Mouse (Mus musculus) gastrocnemius, postnatal 14 days (tissue): Measurements from ENCODE around the gene 1700015F17Rik. TPM values are rescaled to one million over a fixed set of nuclear protein-coding genes. Genes with fewer than 3 reads are reported as not detected.

Experiments
- DNase-seq: peaks from one replicate; pipeline ENCODE4 v3.0.0; 2021; ENCODE audit warnings: mixed read lengths
- intact Hi-C: fragments of 180-260 bp; cut with DNase I; formaldehyde crosslinking; loops from one replicate; pipeline ENCODE4 v1.15.1; 2025; ENCODE audit warnings: low total_unique reads
- long read RNA-seq, 2 experiments: library from polyadenylated mRNA; stranded (forward); transcript quantifications; one replicate each; pipeline ENCODE4 v2.0.0; 2021
- total RNA-seq, 2 experiments: library from RNA; stranded (reverse); gene quantifications; 2 replicates each; pipeline ENCODE4 v1.2.3; 2021

The 1700015F17Rik gene
- not detected for total RNA-seq
- long read RNA-seq, experiment 1: 0 reads
- long read RNA-seq, experiment 2: 0 reads

GRCm38 (mm10) chr5:5479043-5479442 lies at the start of gene 1700015F17Rik:
TSS of gene 1700015F17Rik (minus strand) at chr5:5479143.
- no peak for DNase-seq
- intact Hi-C loops: no loop called here

- intact Hi-C loops: no loop called here
- DNase-seq: no peak
These were observed 36.5 kb upstream of the 1700015F17Rik start for GRCm38 (mm10) chr5:5515411-5515810.

- intact Hi-C loops: no loop called here
- peak; percentile 98 for DNase-seq
These were observed 35.5 kb upstream of the 1700015F17Rik start, which contains the start of gene Cldn12 for GRCm38 (mm10) chr5:5514196-5515076. TSS of gene Cldn12 (minus strand) at chr5:5514958.

- intact Hi-C loops: no loop called here
- no peak for DNase-seq
These were observed 32.5 kb upstream of the 1700015F17Rik start for GRCm38 (mm10) chr5:5511401-5511800.

- no peak for DNase-seq
- intact Hi-C loops: no loop called here
These were observed 32.0 kb upstream of the 1700015F17Rik start for GRCm38 (mm10) chr5:5510989-5511388.

GRCm38 (mm10) chr5:5510304-5510887 lies 31.5 kb upstream of the 1700015F17Rik start:
- intact Hi-C loops: no loop called here
- DNase-seq: no peak

- intact Hi-C loops: no loop called here
- no peak for DNase-seq
These were observed 29.3 kb upstream of the 1700015F17Rik start for GRCm38 (mm10) chr5:5508231-5508630.

GRCm38 (mm10) chr5:5507701-5508225 lies 28.8 kb upstream of the 1700015F17Rik start:
- DNase-seq: peak; percentile 61
- intact Hi-C loops: no loop called here

- intact Hi-C loops: no loop called here
- no peak for DNase-seq
These were observed 25.5 kb upstream of the 1700015F17Rik start for GRCm38 (mm10) chr5:5504456-5504855.

- no peak for DNase-seq
- intact Hi-C loops: no loop called here
These were observed 24.4 kb upstream of the 1700015F17Rik start for GRCm38 (mm10) chr5:5503381-5503780.

- no peak for DNase-seq
- intact Hi-C loops: no loop called here
These were observed 22.6 kb upstream of the 1700015F17Rik start for GRCm38 (mm10) chr5:5501583-5501982.

GRCm38 (mm10) chr5:5496393-5496792 lies 17.4 kb upstream of the 1700015F17Rik start:
- intact Hi-C loops: loop anchor here (5.0 kb wide), 1 partner anchor 251 kb away; the partner anchor contains the start of gene Steap1
- DNase-seq: no peak

GRCm38 (mm10) chr5:5495042-5495441 lies 16.1 kb upstream of the 1700015F17Rik start:
- no peak for DNase-seq
- intact Hi-C loops: loop anchor here (5.0 kb wide), 1 partner anchor 252 kb away; the partner anchor contains the start of gene Steap1

- intact Hi-C loops: loop anchor here (5.0 kb wide), 1 partner anchor 253 kb away; the partner anchor contains the start of gene Steap1
- DNase-seq: no peak
These were observed 15.5 kb upstream of the 1700015F17Rik start for GRCm38 (mm10) chr5:5494269-5495005.

- DNase-seq: no peak
- intact Hi-C loops: no loop called here
These were observed 13.2 kb upstream of the 1700015F17Rik start for GRCm38 (mm10) chr5:5492163-5492562.

GRCm38 (mm10) chr5:5486071-5486470 lies 7.1 kb upstream of the 1700015F17Rik start:
- DNase-seq: no peak
- intact Hi-C loops: no loop called here

GRCm38 (mm10) chr5:5483254-5483858 lies 4.4 kb upstream of the 1700015F17Rik start:
- DNase-seq: no peak
- intact Hi-C loops: loop anchor here (5.0 kb wide), 1 partner anchor 521 kb away; no protein-coding TSS in a partner anchor

GRCm38 (mm10) chr5:5481662-5482061 lies 2.7 kb upstream of the 1700015F17Rik start:
- DNase-seq: no peak
- intact Hi-C loops: loop anchor here (5.0 kb wide), 1 partner anchor 519 kb away; no protein-coding TSS in a partner anchor

- intact Hi-C loops: no loop called here
- no peak for DNase-seq
These were observed 2.8 kb downstream of the 1700015F17Rik start for GRCm38 (mm10) chr5:5476133-5476532.
